Mouse (Mus musculus): ENCODE results near the gene H13. TPM values are rescaled to one million over a fixed set of nuclear protein-coding genes. Genes with fewer than 3 reads are reported as not detected.

The H13 gene
- polyA plus RNA-seq (2012; rRNA removed) (24.1 and 27.4 TPM in 2 replicates), polyA plus RNA-seq (2014; fragmentation: Nextera tagmentation; extraction: Ambion mirVana) (38.1 and 39.4 TPM in 2 replicates)

- H3K4me2 ChIP-seq (ENCODE audit: low read depth), result peak within 1 kb of the TSS; percentile 97
- TF ChIP-seq EP300 (IDR thresholded peaks at IDR 0.05; ENCODE audit: low read depth) (no peak), CTCF (IDR thresholded peaks at IDR 0.05; ENCODE audit: low read depth) (peak; percentile 99)
- no peaks in the 10 kb centered on the region for H3K27me3 ChIP-seq (ENCODE audit: control insufficient read depth, insufficient read depth, low read length)
- H3K27ac ChIP-seq, result peak within 1 kb of the TSS; percentile 12; the same call in 1 of the 2 replicates
- peak within 1 kb of the TSS; percentile 84 to 91 for H3K4me3 ChIP-seq (ENCODE audit: insufficient read depth in 1 of 2, low read depth in 2 of 2, low read length in 2 of 2)
- under 1% methylated on average over 35 of the region's 35 CpGs for WGBS (ENCODE audit: insufficient replicate concordance)
- DNase-seq (ENCODE audit: low read depth in 3 of 3, low spot score in 3 of 3) (peak; percentile 82 to 85 (median 82)), ATAC-seq (ENCODE audit: insufficient read depth) (peak; percentile 84)
- no peaks in the 10 kb centered on the region for H3K9me3 ChIP-seq (ENCODE audit: control insufficient read depth, low read length)
- no peaks in the 10 kb centered on the region for H3K36me3 ChIP-seq (replicated peaks; ENCODE audit: control insufficient read depth, insufficient read depth, low read depth)
- peak within 1 kb of the TSS; percentile 74 for H3K9ac ChIP-seq (replicated peaks)
- H3K4me1 ChIP-seq (replicated peaks; ENCODE audit: control insufficient read depth in 2 of 2, insufficient read depth in 2 of 2, low read length in 1 of 2), result peaks cover 14 to 22% of the 10 kb centered on the region in 2 experiments
Observed at GRCm38 (mm10) chr2:152669256-152669638, at the start of gene H13. TSS of gene H13 (plus strand) at chr2:152669461.

- no peak for ATAC-seq (ENCODE audit: insufficient read depth)
- 36% methylated on average over 9 of the region's 9 CpGs for WGBS (ENCODE audit: insufficient replicate concordance)
- no peaks in the 10 kb centered on the region for H3K4me1 ChIP-seq (replicated peaks; ENCODE audit: control insufficient read depth in 2 of 2, insufficient read depth in 2 of 2, low read length in 1 of 2)
- H3K27ac ChIP-seq, result no peak overlapping the region
- no peaks in the 10 kb centered on the region for H3K36me3 ChIP-seq (replicated peaks; ENCODE audit: control insufficient read depth, insufficient read depth, low read depth)
- TF ChIP-seq CTCF (IDR thresholded peaks at IDR 0.05; ENCODE audit: low read depth) (no peak), EP300 (IDR thresholded peaks at IDR 0.05; ENCODE audit: low read depth) (no peak)
- H3K9ac ChIP-seq (replicated peaks), result no peak overlapping the region
- H3K4me3 ChIP-seq (ENCODE audit: insufficient read depth in 1 of 2, low read depth in 2 of 2, low read length in 2 of 2), result no peak overlapping the region
- DNase-seq (ENCODE audit: low read depth in 3 of 3, low spot score in 3 of 3), result no peak
- peaks cover 4% of the 10 kb centered on the region for H3K27me3 ChIP-seq (ENCODE audit: control insufficient read depth, insufficient read depth, low read length)
- H3K4me2 ChIP-seq (ENCODE audit: low read depth), result no peak overlapping the region
- H3K9me3 ChIP-seq (ENCODE audit: control insufficient read depth, low read length), result no peaks in the 10 kb centered on the region
Observed at GRCm38 (mm10) chr2:152620367-152621134, 48.7 kb upstream of the H13 start.

DNA sequence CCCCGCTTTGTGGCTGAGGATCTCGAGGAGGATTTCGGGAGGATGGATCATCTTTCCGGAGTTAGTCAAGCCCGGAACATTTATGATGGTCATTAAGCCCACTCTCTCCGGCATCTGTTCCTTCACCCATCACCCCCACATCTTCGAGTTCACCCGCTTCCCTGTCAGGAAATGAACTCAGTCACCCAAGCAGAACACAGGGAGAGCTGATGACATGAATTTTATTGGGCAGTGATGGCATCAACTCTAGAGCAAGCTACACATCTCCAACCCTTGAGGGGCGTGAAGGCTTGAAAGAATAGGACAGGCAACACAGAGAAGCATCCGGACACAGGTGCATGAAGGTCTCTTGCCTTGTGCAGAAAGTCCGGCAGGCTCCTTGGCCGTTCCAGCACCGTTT lies 47.1 kb upstream of the H13 start:
- ATAC-seq (ENCODE audit: insufficient read depth) (no peak), DNase-seq (ENCODE audit: low read depth in 3 of 3, low spot score in 3 of 3) (no peak)
- Histone ChIP-seq H3K4me1 (replicated peaks; ENCODE audit: control insufficient read depth in 2 of 2, insufficient read depth in 2 of 2, low read length in 1 of 2) (no peaks in the 10 kb centered on the region), H3K9me3 (ENCODE audit: control insufficient read depth, low read length) (no peaks in the 10 kb centered on the region), H3K4me3 (ENCODE audit: insufficient read depth in 1 of 2, low read depth in 2 of 2, low read length in 2 of 2) (no peak overlapping the region), H3K36me3 (replicated peaks; ENCODE audit: control insufficient read depth, insufficient read depth, low read depth) (no peaks in the 10 kb centered on the region), H3K9ac (replicated peaks) (no peak overlapping the region), H3K27me3 (ENCODE audit: control insufficient read depth, insufficient read depth, low read length) (peaks cover 20% of the 10 kb centered on the region), H3K4me2 (ENCODE audit: low read depth) (no peak overlapping the region), H3K27ac (no peak overlapping the region)
- 48% methylated on average over 13 of the region's 13 CpGs for WGBS (ENCODE audit: insufficient replicate concordance)
- TF ChIP-seq CTCF (IDR thresholded peaks at IDR 0.05; ENCODE audit: low read depth), result no peak
- TF ChIP-seq EP300 (IDR thresholded peaks at IDR 0.05; ENCODE audit: low read depth), result no peak

- DNase-seq (ENCODE audit: low read depth in 3 of 3, low spot score in 3 of 3) (no peak), ATAC-seq (ENCODE audit: insufficient read depth) (no peak)
- Histone ChIP-seq H3K4me1 (replicated peaks; ENCODE audit: control insufficient read depth in 2 of 2, insufficient read depth in 2 of 2, low read length in 1 of 2) (no peaks in the 10 kb centered on the region), H3K9me3 (ENCODE audit: control insufficient read depth, low read length) (no peaks in the 10 kb centered on the region), H3K4me2 (ENCODE audit: low read depth) (no peak within 1 kb of the TSS), H3K9ac (replicated peaks) (no peak within 1 kb of the TSS), H3K36me3 (replicated peaks; ENCODE audit: control insufficient read depth, insufficient read depth, low read depth) (no peaks in the 10 kb centered on the region), H3K27ac (no peak within 1 kb of the TSS), H3K4me3 (ENCODE audit: insufficient read depth in 1 of 2, low read depth in 2 of 2, low read length in 2 of 2) (no peak within 1 kb of the TSS), H3K27me3 (ENCODE audit: control insufficient read depth, insufficient read depth, low read length) (peaks cover 27% of the 10 kb centered on the region)
- WGBS (ENCODE audit: insufficient replicate concordance), result 69% methylated on average over 7 of the region's 7 CpGs
- TF ChIP-seq EP300 (IDR thresholded peaks at IDR 0.05; ENCODE audit: low read depth) (no peak), CTCF (IDR thresholded peaks at IDR 0.05; ENCODE audit: low read depth) (no peak)
Observed at GRCm38 (mm10) chr2:152622953-152623352, 46.3 kb upstream of the H13 start, which contains the start of gene Defb25. TSS of gene Defb25 (minus strand) at chr2:152623053.

DNA sequence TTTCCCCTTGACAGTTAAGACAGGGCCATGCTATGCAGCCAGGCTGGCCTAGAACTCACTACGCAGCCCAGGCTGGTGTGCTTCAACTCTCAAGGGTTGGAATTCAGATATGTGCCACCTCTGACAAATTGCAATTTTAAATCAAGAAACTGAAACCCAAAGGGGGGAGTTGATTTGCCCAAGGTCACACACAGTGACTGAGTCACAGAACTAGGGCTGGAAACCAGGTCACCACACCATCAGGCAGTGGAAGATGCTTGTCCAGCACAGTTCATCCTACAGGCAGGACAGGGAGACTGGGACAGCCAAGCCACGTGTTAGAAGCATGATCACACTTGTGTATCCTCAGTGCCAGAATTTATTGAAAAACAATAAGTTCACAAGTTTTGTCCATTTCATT lies 44.7 kb upstream of the H13 start:
- 56% methylated on average over 2 of the region's 2 CpGs for WGBS (ENCODE audit: insufficient replicate concordance)
- H3K9ac ChIP-seq (replicated peaks), result no peak overlapping the region
- H3K4me1 ChIP-seq (replicated peaks; ENCODE audit: control insufficient read depth in 2 of 2, insufficient read depth in 2 of 2, low read length in 1 of 2), result no peaks in the 10 kb centered on the region
- H3K9me3 ChIP-seq (ENCODE audit: control insufficient read depth, low read length), result no peaks in the 10 kb centered on the region
- no peaks in the 10 kb centered on the region for H3K36me3 ChIP-seq (replicated peaks; ENCODE audit: control insufficient read depth, insufficient read depth, low read depth)
- H3K27me3 ChIP-seq (ENCODE audit: control insufficient read depth, insufficient read depth, low read length), result peaks cover 34% of the 10 kb centered on the region
- no peak overlapping the region for H3K27ac ChIP-seq
- H3K4me2 ChIP-seq (ENCODE audit: low read depth), result no peak overlapping the region
- TF ChIP-seq CTCF (IDR thresholded peaks at IDR 0.05; ENCODE audit: low read depth), result no peak
- no peak overlapping the region for H3K4me3 ChIP-seq (ENCODE audit: insufficient read depth in 1 of 2, low read depth in 2 of 2, low read length in 2 of 2)
- DNase-seq (ENCODE audit: low read depth in 3 of 3, low spot score in 3 of 3) (no peak), ATAC-seq (ENCODE audit: insufficient read depth) (no peak)

Data from liver, embryonic 14.5 days (tissue).